Mouse (Mus musculus) stomach, postnatal 0 days (tissue): ENCODE data around the gene Gpc3. TPM values are rescaled to one million over a fixed set of nuclear protein-coding genes. Genes with fewer than 3 reads are reported as not detected.

Source experiments
- ATAC-seq: fragments of 200-750 bp; cut with Nextera tagmentation; 2 replicates; pipeline ENCODE4 v1.8.0; 2017; ENCODE audit not compliant: low FRiP score, low TSS enrichment
- DNase-seq: peaks from one replicate; pipeline ENCODE4 v3.0.0-alpha.2; 2016; ENCODE audit warnings: low spot score
- H3K27ac ChIP-seq: fragments of 300-500 bp; sonication (generic); replicated peaks from 2 replicates; pipeline ENCODE4 v1.5.1; 2014; ENCODE audit warnings: mild to moderate bottlenecking, control low read depth
- H3K27me3 ChIP-seq: fragments of 300-500 bp; sonication (generic); 2 replicates; pipeline ENCODE4 v1.6.1; 2014; ENCODE audit warnings: low read length; ENCODE audit not compliant: control insufficient read depth, insufficient read depth
- H3K36me3 ChIP-seq: fragments of 300-500 bp; sonication (generic); 2 replicates; pipeline ENCODE4 v1.6.1; 2014; ENCODE audit warnings: low read length, mixed read lengths; ENCODE audit not compliant: control insufficient read depth, insufficient read depth
- H3K4me1 ChIP-seq: fragments of 300-500 bp; sonication (generic); replicated peaks from 2 replicates; pipeline ENCODE4 v1.6.1; 2014; ENCODE audit warnings: antibody characterized with exemption; ENCODE audit not compliant: control insufficient read depth, insufficient read depth
- H3K4me2 ChIP-seq: fragments of 300-500 bp; sonication (generic); replicated peaks from 2 replicates; pipeline ENCODE4 v1.6.1; 2014; ENCODE audit warnings: low read depth, mild to moderate bottlenecking, control low read depth, moderate library complexity
- H3K4me3 ChIP-seq: fragments of 300-500 bp; sonication (generic); 2 replicates; pipeline ENCODE4 v1.5.1; 2014; ENCODE audit warnings: low read depth, low read length, control low read depth
- H3K9ac ChIP-seq: fragments of 300-500 bp; sonication (generic); 2 replicates; pipeline ENCODE4 v1.6.1; 2014; ENCODE audit warnings: mild to moderate bottlenecking, low read length, control low read depth, mixed read lengths
- H3K9me3 ChIP-seq: fragments of 300-500 bp; sonication (generic); 2 replicates; pipeline ENCODE4 v1.6.1; 2016; ENCODE audit warnings: low read length; ENCODE audit not compliant: control insufficient read depth
- CTCF ChIP-seq: IDR thresholded peaks from 2 replicates; pipeline ENCODE4 v1.5.1; 2016; ENCODE audit warnings: antibody characterized with exemption, low read depth, mild to moderate bottlenecking, moderate library complexity
- EP300 ChIP-seq: optimal IDR thresholded peaks from 2 replicates; pipeline ENCODE3; 2016; ENCODE audit warnings: antibody characterized with exemption
- WGBS: fragments of 180-500 bp; shearing (Covaris S2); extraction: QIAGEN DNeasy Blood & Tissue Kit; methylation state at CpG from one replicate; pipeline ENCODE4 v1.1.7; 2014; 5-methylcytosine and 5-hydroxymethylcytosine counted together
- polyA plus RNA-seq: library from polyadenylated mRNA; unstranded; fragments of >200 nt; fragmentation: Nextera tagmentation; extraction: Ambion mirVana; gene quantifications from 2 replicates; pipeline ENCODE4 v1.2.1, GENCODE M21; 2015

Gene Gpc3
- polyA plus RNA-seq, 1 experiment from 2014 or later: 238 TPM

DNA sequence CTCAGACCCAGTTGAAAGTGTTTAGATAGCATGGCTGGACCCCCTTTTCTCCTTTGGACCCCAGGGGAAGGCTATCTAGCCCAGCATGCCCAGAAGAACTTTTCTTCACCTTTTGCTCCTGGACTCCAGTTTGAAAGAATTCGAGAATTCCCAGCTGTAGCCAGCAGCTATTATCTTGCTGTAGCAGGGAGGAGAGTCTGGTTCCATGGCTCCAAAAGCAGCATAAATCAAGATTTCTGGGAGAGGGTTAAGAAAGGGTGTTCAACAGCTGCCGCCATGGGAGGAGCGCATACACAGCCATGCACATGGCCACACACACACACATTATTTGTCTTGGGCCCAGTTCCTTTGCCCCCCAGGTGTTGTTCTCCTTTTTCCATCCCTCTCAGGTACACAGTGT, 4.1 kb upstream of the Gpc3 start:
- Histone ChIP-seq H3K4me1 (no peaks in the 10 kb centered on the region), H3K4me2 (no peak overlapping the region), H3K9ac (no peak overlapping the region), H3K36me3 (no peaks in the 10 kb centered on the region), H3K27ac (no peak overlapping the region), H3K9me3 (no peaks in the 10 kb centered on the region), H3K4me3 (no peak overlapping the region), H3K27me3 (no peaks in the 10 kb centered on the region)
- WGBS: 23% methylated on average over 3 of the region's 3 CpGs
- ATAC-seq (no peak), DNase-seq (no peak)
- TF ChIP-seq EP300: no peak
- TF ChIP-seq CTCF: no peak

DNA sequence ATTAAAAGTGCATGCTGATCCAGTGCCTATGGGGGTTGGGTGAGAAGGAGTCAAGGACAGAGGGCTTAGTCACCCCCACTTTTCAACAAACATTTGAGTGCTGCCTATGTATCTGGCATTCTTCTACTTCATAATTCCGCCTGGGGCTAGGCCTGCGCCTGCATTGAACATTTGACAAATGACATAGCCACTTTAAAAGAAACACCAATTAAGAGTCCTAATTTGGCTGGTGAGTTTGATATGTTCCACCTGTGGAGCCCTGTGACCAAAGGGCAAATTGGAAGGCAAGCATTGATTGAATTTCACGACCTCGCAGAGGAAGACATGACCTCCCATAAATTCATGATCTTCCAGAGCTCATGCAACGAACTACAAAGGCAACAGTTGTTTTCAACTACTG, 2.4 kb upstream of the Gpc3 start:
- H3K4me2 ChIP-seq: no peak overlapping the region
- no peaks in the 10 kb centered on the region for H3K27me3 ChIP-seq
- no peaks in the 10 kb centered on the region for H3K36me3 ChIP-seq
- TF ChIP-seq EP300: no peak
- no peak for TF ChIP-seq CTCF
- ATAC-seq (no peak), DNase-seq (no peak)
- no peaks in the 10 kb centered on the region for H3K9me3 ChIP-seq
- no peak overlapping the region for H3K4me3 ChIP-seq
- H3K27ac ChIP-seq: no peak overlapping the region
- H3K4me1 ChIP-seq: no peaks in the 10 kb centered on the region
- WGBS: 71% methylated on average over 5 of the region's 5 CpGs
- no peak overlapping the region for H3K9ac ChIP-seq

DNA sequence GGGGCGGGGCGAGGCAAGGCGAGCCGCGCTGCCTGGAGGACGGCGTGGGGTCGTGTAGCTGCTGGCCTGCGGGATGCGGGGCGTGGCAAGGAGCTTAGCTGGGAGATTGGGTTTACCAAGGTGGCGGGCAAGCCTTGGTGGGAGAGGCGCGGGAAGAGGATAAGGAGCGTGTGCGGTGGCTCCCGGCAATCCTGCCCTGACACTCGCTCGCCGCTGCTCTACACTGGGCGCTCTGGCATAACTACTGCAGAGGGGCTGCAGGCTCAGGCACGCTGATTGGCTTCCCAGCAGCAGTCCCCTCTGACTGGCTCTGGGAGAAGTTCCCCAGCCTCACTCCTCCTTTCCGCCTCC, 256 bp upstream of the Gpc3 start:
- DNase-seq (no peak), ATAC-seq (peak; percentile 91)
- Histone ChIP-seq H3K27ac (peak overlapping the region; percentile 49), H3K9ac (no peak overlapping the region), H3K36me3 (no peaks in the 10 kb centered on the region), H3K4me2 (peak overlapping the region; percentile 71), H3K4me3 (peak overlapping the region; percentile 44), H3K4me1 (no peaks in the 10 kb centered on the region), H3K27me3 (no peaks in the 10 kb centered on the region), H3K9me3 (no peaks in the 10 kb centered on the region)
- 40% methylated on average over 9 of the region's 23 CpGs for WGBS
- TF ChIP-seq EP300: no peak
- peak; percentile 35; the same call in 1 of the 2 replicates for TF ChIP-seq CTCF

DNA sequence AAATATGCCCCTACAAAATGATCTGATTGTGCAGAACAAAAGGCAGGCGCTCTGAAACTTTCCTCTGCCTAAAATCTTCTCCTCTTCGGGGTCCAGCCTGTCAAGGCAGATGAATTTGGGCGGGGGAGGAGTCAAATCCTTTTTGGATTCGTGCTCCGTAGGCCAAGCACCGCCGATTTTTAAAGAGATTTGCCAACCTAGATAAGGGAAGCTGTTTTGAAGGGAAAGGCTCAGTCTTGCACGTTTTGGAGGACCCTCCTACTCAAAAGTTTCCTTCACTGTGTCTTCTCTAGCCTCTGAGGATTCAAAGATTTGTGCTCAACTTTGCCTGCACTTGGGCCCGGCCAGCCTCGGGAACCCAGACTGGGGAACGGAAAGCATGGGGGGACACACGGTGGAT, 944 bp downstream of the Gpc3 start:
- Histone ChIP-seq H3K27ac (peak overlapping the region; percentile 53), H3K4me3 (peak overlapping the region; percentile 44), H3K27me3 (no peaks in the 10 kb centered on the region), H3K9ac (peak overlapping the region; percentile 51; the same call in 1 of the 2 replicates), H3K4me1 (no peaks in the 10 kb centered on the region), H3K9me3 (no peaks in the 10 kb centered on the region), H3K4me2 (peak overlapping the region; percentile 71), H3K36me3 (no peaks in the 10 kb centered on the region)
- TF ChIP-seq EP300 (no peak), CTCF (no peak)
- 19% methylated on average over 12 of the region's 12 CpGs for WGBS
- ATAC-seq (no peak), DNase-seq (no peak)

DNA sequence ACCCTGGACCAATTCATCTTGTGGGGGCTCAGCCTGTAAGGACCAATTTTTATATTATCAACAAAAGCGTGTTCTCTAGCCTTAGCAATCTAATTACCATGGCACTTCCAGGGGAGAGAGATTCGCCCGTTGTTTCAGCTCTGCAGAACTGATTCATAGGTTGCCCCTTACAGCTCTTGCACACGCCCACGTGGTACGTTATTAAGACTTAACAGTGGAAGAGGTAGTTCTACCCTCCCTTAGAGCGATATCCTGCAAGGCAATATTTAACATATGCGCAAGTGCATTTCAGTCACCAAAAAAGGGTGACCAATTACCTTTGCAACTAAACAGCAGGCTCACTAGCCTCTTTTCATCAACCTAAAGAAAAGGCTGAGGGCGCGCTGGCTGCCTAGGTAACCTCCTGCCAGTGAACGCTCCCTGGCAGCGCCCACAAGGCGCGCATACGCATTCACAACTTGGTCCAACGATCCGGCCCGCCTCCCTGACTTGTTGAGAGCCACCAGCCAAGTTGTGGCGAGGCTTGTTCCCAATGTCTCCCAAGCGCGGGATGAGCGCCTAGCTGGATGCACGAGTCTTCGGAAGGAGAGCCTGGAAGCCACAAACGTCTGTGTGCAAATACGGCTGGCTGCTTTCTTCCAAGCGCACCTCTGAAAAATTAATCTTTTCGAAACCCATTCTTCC, 1.6 kb downstream of the Gpc3 start:
- H3K36me3 ChIP-seq: no peaks in the 10 kb centered on the region
- ATAC-seq (no peak), DNase-seq (peak; percentile 43)
- no peaks in the 10 kb centered on the region for H3K9me3 ChIP-seq
- 20% methylated on average over 28 of the region's 28 CpGs for WGBS
- no peaks in the 10 kb centered on the region for H3K27me3 ChIP-seq
- 0 out of 2 replicates have a peak overlapping the region, but pooled peaks have one; percentile 51 for H3K9ac ChIP-seq
- H3K27ac ChIP-seq: peak overlapping the region; percentile 53
- no peaks in the 10 kb centered on the region for H3K4me1 ChIP-seq
- peak overlapping the region; percentile 44 for H3K4me3 ChIP-seq
- peak overlapping the region; percentile 71 for H3K4me2 ChIP-seq
- TF ChIP-seq CTCF: no peak
- no peak for TF ChIP-seq EP300

DNA sequence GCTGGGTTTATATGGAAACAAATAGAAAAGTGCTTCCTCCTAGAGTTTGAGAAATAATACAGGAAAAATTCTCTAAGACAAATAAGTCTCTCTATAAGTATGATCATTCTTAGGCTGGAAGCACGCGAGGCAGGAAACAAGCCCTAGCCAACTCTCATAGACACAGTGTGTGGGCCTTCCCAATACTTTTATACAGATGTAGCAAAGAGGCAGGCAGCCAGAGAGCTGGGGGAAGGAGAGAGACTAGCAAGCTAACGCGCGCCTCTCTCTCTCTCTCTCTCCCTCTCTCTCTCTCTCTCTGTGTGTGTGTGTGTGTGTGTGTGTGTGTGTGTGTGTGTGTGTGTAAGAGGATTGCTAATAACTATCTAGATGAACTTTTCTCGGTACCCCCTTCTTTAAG, 2.2 kb downstream of the Gpc3 start:
- TF ChIP-seq CTCF (no peak), EP300 (no peak)
- WGBS: 54% methylated on average over 6 of the region's 6 CpGs
- Histone ChIP-seq H3K9me3 (no peaks in the 10 kb centered on the region), H3K36me3 (no peaks in the 10 kb centered on the region), H3K4me1 (no peaks in the 10 kb centered on the region), H3K4me2 (peak overlapping the region; percentile 71), H3K27ac (no peak overlapping the region), H3K27me3 (no peaks in the 10 kb centered on the region), H3K9ac (no peak overlapping the region), H3K4me3 (peak overlapping the region; percentile 44; the same call in 1 of the 2 replicates)
- DNase-seq (peak; percentile 14), ATAC-seq (no peak)
